Mouse (Mus musculus) cerebellum, adult 2 months (tissue): ENCODE data around the gene Aldh16a1.

Experiments used
- CTCF ChIP-seq: fragments of 200-500 bp; IDR thresholded peaks from 2 replicates; pipeline ENCODE4 v1.5.1; 2011; ENCODE audit warnings: low read depth, mild to moderate bottlenecking, control low read depth, low read length, moderate library complexity, borderline replicate concordance; ENCODE audit not compliant: insufficient read depth
- POLR2A ChIP-seq: fragments of 200-500 bp; IDR thresholded peaks from 2 replicates; pipeline ENCODE4 v1.6.1; 2011; ENCODE audit warnings: low read length, control low read depth, borderline replicate concordance; ENCODE audit not compliant: insufficient read depth

DNA sequence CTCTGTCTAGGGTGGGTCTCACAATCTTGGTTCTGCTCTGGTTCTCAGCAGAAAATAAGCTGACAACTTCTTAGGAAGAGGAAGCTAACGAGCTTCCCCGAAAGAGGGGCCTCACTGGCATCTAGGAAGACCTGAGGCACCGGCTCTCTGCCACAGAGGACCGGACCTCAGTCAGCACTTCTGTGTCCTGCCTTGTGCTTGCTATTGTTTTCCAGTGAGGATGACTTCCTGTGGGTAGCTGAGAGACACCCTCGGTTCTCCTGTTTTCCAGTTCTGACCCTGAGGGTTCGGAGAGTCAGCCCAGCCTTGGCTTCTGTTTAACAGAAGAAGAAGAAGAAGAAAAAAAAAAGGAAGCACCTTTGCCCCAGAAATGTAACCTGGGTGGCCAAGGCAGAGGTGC is 56.9 kb downstream of the Aldh16a1 start:
- TF ChIP-seq POLR2A, result no peak
- no peak for TF ChIP-seq CTCF
